ENCODE assay signal across 9 mouse cellular contexts in the genomic region with DNA sequence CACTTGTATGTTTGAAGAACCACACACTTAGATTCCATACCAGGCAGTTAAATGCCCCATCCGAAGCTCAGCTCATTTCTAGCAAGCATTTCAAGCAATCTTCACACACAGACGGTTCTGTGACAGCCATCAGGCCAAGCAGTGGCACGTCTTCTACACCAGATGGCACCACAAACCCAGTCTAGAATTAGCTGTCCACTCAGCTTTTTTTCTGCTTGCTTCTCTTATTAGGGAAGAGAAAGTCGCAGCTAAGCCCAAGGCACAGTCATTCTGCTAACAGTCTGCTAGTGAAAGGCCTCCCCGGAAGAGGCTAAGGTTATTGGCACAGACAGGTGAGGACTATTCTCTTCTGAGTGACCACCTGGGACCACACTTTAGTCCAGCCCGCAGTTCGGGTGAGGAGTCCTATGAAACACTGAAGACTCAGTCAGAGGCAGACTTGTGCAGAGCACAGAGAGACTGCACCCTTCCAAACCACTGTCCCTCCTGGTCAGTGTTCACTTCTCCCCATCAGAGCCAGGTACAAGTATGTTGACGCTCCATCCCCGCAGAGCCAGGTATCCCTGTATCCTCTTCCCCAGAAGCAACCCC. TPM values are rescaled to one million over a fixed set of nuclear protein-coding genes. Genes with fewer than 3 reads are reported as not detected.
DNase-seq lines count a peak whose midpoint lies in the region; ATAC-seq and TF ChIP-seq lines count a peak whose summit lies in the region.
"Had no signal": no experiment of that assay in that cellular context is flagged by ENCODE, and none has a peak within 500 bp of the region (broad histone marks: within the 10 kb centered on the region; RNA-seq: fewer than 3 reads in every experiment).

No protein-coding gene starts in this region.

- H3K9ac ChIP-seq in forebrain, embryonic 12.5 days = no peak overlapping the region
- H3K9ac ChIP-seq in hindbrain, embryonic 14.5 days = no peak overlapping the region
- no peak overlapping the region for H3K9ac ChIP-seq in midbrain, embryonic 13.5 days (replicated peaks)
- no peak overlapping the region for H3K9ac ChIP-seq in stomach, postnatal 0 days (ENCODE audit: low read length)

- no peaks in the 10 kb centered on the region for H3K36me3 ChIP-seq in forebrain, embryonic 12.5 days (replicated peaks)
- H3K36me3 ChIP-seq in hindbrain, embryonic 14.5 days (replicated peaks; ENCODE audit: control insufficient read depth, insufficient read depth) = no peaks in the 10 kb centered on the region
- H3K36me3 ChIP-seq in midbrain, embryonic 13.5 days = no peaks in the 10 kb centered on the region
- no peaks in the 10 kb centered on the region for H3K36me3 ChIP-seq in stomach, postnatal 0 days (ENCODE audit: control insufficient read depth, insufficient read depth, low read length)

- 59% methylated on average over 9 of the region's 9 CpGs for WGBS in forebrain, embryonic 12.5 days
- WGBS in hindbrain, embryonic 14.5 days = 55% methylated on average over 9 of the region's 9 CpGs
- WGBS in midbrain, embryonic 13.5 days = 61% methylated on average over 9 of the region's 9 CpGs
- WGBS in stomach, postnatal 0 days = 51% methylated on average over 9 of the region's 9 CpGs

- peak; percentile 30; the same call in 1 of the 2 replicates for ATAC-seq in forebrain, embryonic 12.5 days (ENCODE audit: low FRiP score)
- peak; percentile 82 for ATAC-seq in hindbrain, embryonic 14.5 days (ENCODE audit: low FRiP score)
- peak; percentile 50 for ATAC-seq in midbrain, embryonic 13.5 days
- ATAC-seq in stomach, postnatal 0 days (ENCODE audit: low FRiP score, low TSS enrichment) = peak; percentile 60; the same call in 1 of the 2 replicates

- H3K4me2 ChIP-seq in forebrain, embryonic 12.5 days = no peak overlapping the region
- no peak overlapping the region for H3K4me2 ChIP-seq in hindbrain, embryonic 14.5 days (replicated peaks)
- no peak overlapping the region for H3K4me2 ChIP-seq in midbrain, embryonic 13.5 days (replicated peaks)
- H3K4me2 ChIP-seq in stomach, postnatal 0 days (replicated peaks; ENCODE audit: low read depth) = no peak overlapping the region

- H3K4me1 ChIP-seq in forebrain, embryonic 12.5 days = no peaks in the 10 kb centered on the region
- H3K4me1 ChIP-seq in hindbrain, embryonic 14.5 days (replicated peaks; ENCODE audit: control insufficient read depth, insufficient read depth, low read length) = no peaks in the 10 kb centered on the region
- H3K4me1 ChIP-seq in midbrain, embryonic 13.5 days (replicated peaks) = no peaks in the 10 kb centered on the region
- no peaks in the 10 kb centered on the region for H3K4me1 ChIP-seq in stomach, postnatal 0 days (replicated peaks; ENCODE audit: control insufficient read depth, insufficient read depth)

- H3K27ac ChIP-seq in forebrain, embryonic 12.5 days = no peak overlapping the region
- no peak overlapping the region for H3K27ac ChIP-seq in hindbrain, embryonic 14.5 days
- H3K27ac ChIP-seq in left cerebral cortex, adult 2 months = no peak overlapping the region
- H3K27ac ChIP-seq in midbrain, embryonic 13.5 days = no peak overlapping the region
- H3K27ac ChIP-seq in stomach, postnatal 0 days (replicated peaks) = no peak overlapping the region

- DNase-seq in ES-CJ7 (ENCODE audit: low read depth, low spot score) = peak; percentile 42
- DNase-seq in adrenal gland, postnatal 14 days = peak; percentile 65
- peak; percentile 88 for DNase-seq in hindbrain, embryonic 14.5 days (ENCODE audit: low spot score)
- peak; percentile 64 to 74 for DNase-seq in left cerebral cortex, adult 2 months (ENCODE audit: extremely low spot score in 1 of 2, low spot score in 2 of 2)
- peak; percentile 64 for DNase-seq in stomach, postnatal 0 days (ENCODE audit: low spot score)
- DNase-seq in spleen, postnatal 14 days (ENCODE audit: low spot score in 2 of 2) = no peak

- H3K4me3 ChIP-seq in forebrain, embryonic 12.5 days (replicated peaks) = no peak overlapping the region
- no peak overlapping the region for H3K4me3 ChIP-seq in hindbrain, embryonic 14.5 days (replicated peaks; ENCODE audit: low read length)
- no peak overlapping the region for H3K4me3 ChIP-seq in left cerebral cortex, adult 2 months
- no peak overlapping the region for H3K4me3 ChIP-seq in midbrain, embryonic 13.5 days (replicated peaks)
- H3K4me3 ChIP-seq in stomach, postnatal 0 days (ENCODE audit: low read depth, low read length) = no peak overlapping the region
- H3K4me3 ChIP-seq: erythroblast, embryonic 14.5 days had no signal

- peak; percentile 94 for TF ChIP-seq CTCF in left cerebral cortex, adult 2 months (IDR thresholded peaks at IDR 0.05)
- TF ChIP-seq CTCF in stomach, postnatal 0 days (IDR thresholded peaks at IDR 0.05; ENCODE audit: low read depth) = peak; percentile 97

- intact Hi-C loops in left cerebral cortex, adult 2 months (cut with DNase I) = loop anchor here (1.0 to 2.0 kb wide), 2 partner anchors 442 to 555 kb away; no protein-coding TSS in a partner anchor

- TF ChIP-seq EP300 in stomach, postnatal 0 days (optimal IDR thresholded peaks at IDR 0.05) = no peak

- no peaks in the 10 kb centered on the region for H3K27me3 ChIP-seq in forebrain, embryonic 12.5 days
- H3K27me3 ChIP-seq in hindbrain, embryonic 14.5 days (ENCODE audit: control insufficient read depth, insufficient read depth, low read length) = no peaks in the 10 kb centered on the region
- H3K27me3 ChIP-seq in midbrain, embryonic 13.5 days = no peaks in the 10 kb centered on the region
- no peaks in the 10 kb centered on the region for H3K27me3 ChIP-seq in stomach, postnatal 0 days (ENCODE audit: control insufficient read depth, insufficient read depth, low read length)

- no peaks in the 10 kb centered on the region for H3K9me3 ChIP-seq in forebrain, embryonic 12.5 days
- H3K9me3 ChIP-seq in hindbrain, embryonic 14.5 days (ENCODE audit: control insufficient read depth, low read length) = no peaks in the 10 kb centered on the region
- H3K9me3 ChIP-seq in midbrain, embryonic 13.5 days = no peaks in the 10 kb centered on the region
- H3K9me3 ChIP-seq in stomach, postnatal 0 days (ENCODE audit: control insufficient read depth, low read length) = no peaks in the 10 kb centered on the region

RNA-seq across cellular contexts. Expression of gene Vangl1, which starts 45.0 kb away (rescaled TPM):
- 33.3 and 34.4 TPM in 2 replicates for total RNA-seq in adrenal gland, postnatal 14 days (2021)
- polyA plus RNA-seq in forebrain, embryonic 12.5 days (2016; fragmentation: Nextera tagmentation; extraction: Ambion mirVana) = 4.3 and 5.8 TPM in 2 replicates
- 9.0 and 11.6 TPM in 2 replicates for polyA plus RNA-seq in hindbrain, embryonic 14.5 days (2014; fragmentation: Nextera tagmentation; extraction: Ambion mirVana)
- 1 to 10 TPM; 4.4 to 6.7 TPM for total RNA-seq in left cerebral cortex, adult 2 months (2021)
- polyA plus RNA-seq in midbrain, embryonic 13.5 days (2015; fragmentation: Nextera tagmentation; extraction: Ambion mirVana) = 5.9 and 7.3 TPM in 2 replicates
- 14.1 and 15.3 TPM in 2 replicates for polyA plus RNA-seq in stomach, postnatal 0 days (2015; fragmentation: Nextera tagmentation; extraction: Ambion mirVana)

Comparison
In these comparisons a context has a peak if more than half of its experiments do, and no peak if none do; other contexts are left out.
1. DNase-seq: peak in ES-CJ7 (single experiment), adrenal gland, postnatal 14 days (single experiment), hindbrain, embryonic 14.5 days (single experiment), left cerebral cortex, adult 2 months (2 of 2) and stomach, postnatal 0 days (single experiment); none in spleen, postnatal 14 days (0 of 2).
2. ATAC-seq: peak in every context shown above with its lines; median percentile 82 in hindbrain, embryonic 14.5 days; 60 in stomach, postnatal 0 days; 50 in midbrain, embryonic 13.5 days; 30 in forebrain, embryonic 12.5 days.